Mouse (Mus musculus): ENCODE data around the gene Gm3194. TPM values are rescaled to one million over a fixed set of nuclear protein-coding genes. Genes with fewer than 3 reads are reported as not detected.
"Not testable (repeated sequence)": the region's sequence is repeated elsewhere in the genome, so short reads cannot be mapped to it uniquely, and the experiment has no call there.

The Gm3194 gene
- total RNA-seq (2022) = 1 to 10 TPM; 2.4 to 3.4 (median 2.8) TPM

DNA sequence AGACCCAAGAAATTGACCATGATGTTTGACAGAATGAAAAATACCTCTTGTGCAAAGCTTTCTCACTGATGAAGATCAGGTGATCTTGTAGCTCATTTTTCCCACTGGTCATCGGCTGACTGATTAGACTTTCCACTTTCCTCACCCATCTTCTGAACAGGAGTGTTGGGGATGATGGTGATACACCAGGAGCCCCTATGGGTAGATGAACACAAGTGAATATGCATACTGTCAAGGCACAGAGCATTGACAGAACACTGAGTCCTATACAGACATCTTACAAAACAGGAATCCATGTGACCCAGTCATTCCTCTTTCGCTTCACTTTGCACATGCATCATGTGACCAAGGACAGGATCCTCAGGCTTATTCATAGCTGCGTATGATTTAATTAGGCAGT is at the start of gene Gm3194:
Gm3194 (minus strand) TSS at position 101 of the 400 bp plus-strand sequence.
- not testable (repeated sequence) for DNase-seq (ENCODE audit: low spot score in 2 of 2)

DNA sequence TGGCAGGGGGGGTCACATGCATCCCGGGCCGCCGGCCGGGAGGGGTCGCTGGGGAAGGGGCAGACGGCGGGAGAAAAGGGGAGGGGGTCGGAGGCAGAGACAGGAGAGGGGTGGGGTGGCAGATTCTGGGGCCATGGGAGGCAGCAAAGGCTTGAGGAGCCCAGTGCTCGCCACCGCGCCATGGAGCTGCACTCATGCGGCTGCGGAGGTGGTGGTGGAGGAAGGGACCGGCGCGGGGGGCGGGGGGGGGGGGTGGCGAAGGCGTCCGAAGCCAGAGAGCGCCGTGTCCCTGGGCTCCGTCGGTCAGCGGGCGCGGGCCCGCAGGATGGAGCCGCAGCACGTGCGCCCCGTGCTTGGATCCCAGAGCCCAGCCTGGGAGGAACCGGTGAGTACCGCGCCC is 46.1 kb upstream of the Gm3194 start, which contains the start of gene Gm3488:
Gm3488 (plus strand) TSS at position 301 of the 400 bp plus-strand sequence.
- DNase-seq (ENCODE audit: low spot score in 2 of 2) = not testable (repeated sequence)

DNA sequence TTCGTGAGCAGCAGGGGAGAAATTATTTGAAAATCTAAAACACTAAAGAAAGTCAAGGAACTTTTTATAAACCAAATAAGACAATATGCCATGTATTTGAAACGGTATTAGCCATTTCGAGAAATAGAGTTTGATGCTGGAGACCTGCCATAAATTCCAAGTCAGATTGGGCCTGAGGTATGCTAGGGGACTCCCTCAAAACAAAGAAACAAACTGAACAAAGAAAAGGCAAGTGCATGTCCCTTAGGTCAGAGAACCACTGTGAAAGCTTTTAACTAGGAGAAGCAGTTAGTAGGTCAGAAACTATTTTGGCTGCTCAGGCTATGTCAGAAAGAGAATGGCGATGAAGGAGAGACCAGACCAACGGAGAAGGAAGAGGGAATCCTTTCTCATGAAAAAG is 28.6 kb upstream of the Gm3194 start, which contains the start of gene Gm3187:
Gm3187 (plus strand) TSS at position 301 of the 400 bp plus-strand sequence.
- DNase-seq (ENCODE audit: low spot score in 2 of 2) = not testable (repeated sequence)

GRCm38 (mm10) chr14:5477730-5478129 is 22.5 kb upstream of the Gm3194 start, which contains the start of gene Gm8246:
TSS of gene Gm8246 (minus strand) at chr14:5477830.
- not testable (repeated sequence) for DNase-seq (ENCODE audit: low spot score in 2 of 2)

DNA sequence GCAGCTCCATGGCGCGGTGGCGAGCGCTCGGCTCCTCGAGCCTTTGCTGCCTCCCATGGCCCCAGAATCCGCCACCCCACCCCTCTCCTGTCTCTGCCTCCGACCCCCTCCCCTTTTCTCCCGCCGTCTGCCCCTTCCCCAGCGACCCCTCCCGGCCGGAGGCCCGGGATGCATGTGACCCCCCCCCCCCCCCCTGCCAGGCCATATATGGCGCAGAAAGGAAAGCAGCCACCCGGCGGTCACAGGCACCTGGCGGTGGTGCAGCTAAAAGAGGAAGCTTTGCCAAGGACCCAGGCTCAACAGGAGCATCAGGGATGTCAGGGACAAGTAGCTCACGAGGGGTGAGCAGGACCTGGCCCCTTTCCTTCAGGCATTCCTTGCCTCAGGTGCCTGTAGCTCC is 5.2 kb upstream of the Gm3194 start:
- DNase-seq (ENCODE audit: low spot score in 2 of 2) = not testable (repeated sequence)

GRCm38 (mm10) chr14:5388949-5389348 is 66.3 kb downstream of the Gm3194 start, which contains the start of gene Gm3500:
TSS of gene Gm3500 (minus strand) at chr14:5389049.
- not testable (repeated sequence) for DNase-seq (ENCODE audit: low spot score in 2 of 2)

Other genes with a start within 250 kb of the Gm3194 start
- not detected for gene Gm3526, start 194.9 kb downstream of the Gm3194 start, total RNA-seq (2022)
- gene Gm3542, start 120.5 kb downstream of the Gm3194 start, total RNA-seq (2022) = not detected
- gene Gm3500, start 66.4 kb downstream of the Gm3194 start, total RNA-seq (2022) = not detected
- not detected for gene Gm8246, start 22.4 kb upstream of the Gm3194 start, total RNA-seq (2022)
- not detected for gene Gm3187, start 28.7 kb upstream of the Gm3194 start, total RNA-seq (2022)
- 1 to 10 TPM in 1 of 4 experiments, under 1 TPM in 2, not detected in 1; 0.80 to 2.7 (median 0.95) TPM for gene Gm3488, start 46.2 kb upstream of the Gm3194 start, total RNA-seq (2022)
- not detected for gene Gm3532, start 83.0 kb upstream of the Gm3194 start, total RNA-seq (2022)
- gene Gm8265, start 177.6 kb upstream of the Gm3194 start, total RNA-seq (2022) = not detected
- gene Gm9603, start 232.0 kb upstream of the Gm3194 start, total RNA-seq (2022) = not detected

All from left cerebral cortex, adult 8-10 months (tissue).